Mouse (Mus musculus) granulocyte monocyte progenitor cell, adult 5-6 weeks (primary cell): ENCODE measurements at regions not wholly inside any gene's neighbourhood (a gene's known extent, or its start where the extent isn't known, plus 50 kb on each side); places are given as distances from the start of the nearest gene placed in this dataset.

Experiments
- ATAC-seq: replicated peaks from 2 replicates; pipeline ENCODE4 v1.8.0; 2016; ENCODE audit warnings: mild to moderate bottlenecking, moderate TSS enrichment, inconsistent platforms; ENCODE audit not compliant: poor library complexity, severe bottlenecking

GRCm38 (mm10) chr17:63003911-63004310 lies 122.8 kb upstream of the Efna5 start:
- ATAC-seq, result no peak

GRCm38 (mm10) chr17:63002729-63003128 lies 121.6 kb upstream of the Efna5 start:
- peak; percentile 69 for ATAC-seq

DNA sequence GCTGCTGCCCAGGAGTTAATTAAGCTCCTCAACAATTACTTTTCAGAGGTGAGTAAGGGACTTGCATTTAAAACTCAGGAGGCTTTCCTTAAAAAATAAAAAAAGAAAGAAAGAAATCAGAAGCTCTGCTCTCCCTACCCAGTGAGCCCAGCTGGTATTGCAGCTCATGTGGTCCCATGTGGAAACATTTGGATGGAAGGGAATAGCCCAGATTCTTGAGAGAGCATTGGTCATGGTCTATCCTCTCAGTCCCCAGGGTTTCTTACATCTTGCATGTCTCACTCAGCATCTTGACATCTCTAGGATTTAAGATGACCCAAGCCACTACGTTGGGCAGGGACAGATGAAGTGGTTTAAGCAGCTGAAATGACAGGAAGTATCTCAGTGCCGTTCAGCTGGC lies 120.8 kb upstream of the Efna5 start:
- ATAC-seq, result peak; percentile 24

GRCm38 (mm10) chr17:62997691-62998090 lies 116.6 kb upstream of the Efna5 start:
- peak; percentile 66 for ATAC-seq

DNA sequence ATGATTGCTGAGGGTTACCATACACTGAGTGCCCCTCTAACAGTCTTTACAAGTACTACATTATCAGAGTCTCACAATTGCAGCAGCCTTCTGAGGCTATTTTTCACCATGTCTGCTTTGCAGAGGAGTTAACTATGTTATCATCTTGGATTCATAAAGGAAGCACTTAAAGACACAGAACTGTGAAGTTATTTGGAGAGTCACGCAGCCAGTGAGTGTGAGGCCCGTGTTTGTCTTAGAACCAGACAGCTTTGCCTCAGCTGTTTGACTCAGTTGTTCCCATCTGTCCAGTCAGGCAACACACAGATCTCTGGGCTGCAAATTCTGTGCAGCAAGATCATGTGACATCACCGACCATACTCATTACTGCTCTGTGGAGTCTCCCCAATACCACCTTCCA lies 114.2 kb upstream of the Efna5 start:
- no peak for ATAC-seq

- ATAC-seq, result peak; percentile 69
These were observed 111.9 kb upstream of the Efna5 start for GRCm38 (mm10) chr17:62992977-62993376.

- ATAC-seq, result peak; percentile 68
These were observed 105.2 kb upstream of the Efna5 start for GRCm38 (mm10) chr17:62986304-62986703.

GRCm38 (mm10) chr17:62980337-62980736 lies 99.2 kb upstream of the Efna5 start:
- ATAC-seq, result no peak

DNA sequence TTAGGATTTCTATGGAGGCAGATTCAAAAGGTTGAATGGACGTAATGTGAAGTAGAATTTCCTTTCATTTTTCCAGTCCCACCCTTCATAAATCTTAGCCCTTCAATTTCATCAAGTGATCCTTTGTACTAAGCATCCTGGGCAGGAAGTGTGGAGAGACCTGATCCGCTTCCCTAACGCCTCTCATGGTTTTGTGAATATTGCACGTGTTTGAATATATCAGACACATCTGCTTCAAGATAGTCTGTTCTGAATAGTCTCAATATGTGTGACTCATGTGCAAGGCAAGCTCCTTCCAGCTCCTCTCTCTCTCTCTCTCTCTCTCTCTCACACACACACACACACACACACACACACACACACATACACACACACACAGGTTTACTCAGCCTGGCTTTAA lies 96.4 kb upstream of the Efna5 start:
- ATAC-seq, result no peak

DNA sequence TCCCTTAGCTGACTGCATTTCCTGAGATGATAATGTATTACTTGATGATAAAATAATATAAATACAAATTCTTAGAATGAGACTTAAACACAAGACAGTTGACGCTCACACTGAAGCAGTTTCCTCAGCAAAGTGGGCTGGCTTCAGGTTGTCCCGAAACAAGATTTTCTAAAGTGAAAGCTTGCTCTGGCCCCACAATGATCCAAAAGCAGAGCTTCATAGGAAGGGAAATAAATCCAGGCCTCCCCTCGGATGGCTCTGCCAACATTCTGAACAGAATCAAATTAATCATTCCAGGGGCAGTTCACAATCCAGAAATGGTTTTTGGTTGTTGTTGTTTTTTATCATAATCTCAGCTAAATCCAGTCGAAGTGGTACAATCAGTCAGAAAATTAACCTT lies 96.0 kb upstream of the Efna5 start:
- no peak for ATAC-seq

GRCm38 (mm10) chr17:62974627-62975279 lies 93.6 kb upstream of the Efna5 start:
- no peak for ATAC-seq

- no peak for ATAC-seq
These were observed 87.9 kb upstream of the Efna5 start for GRCm38 (mm10) chr17:62969025-62969424.

DNA sequence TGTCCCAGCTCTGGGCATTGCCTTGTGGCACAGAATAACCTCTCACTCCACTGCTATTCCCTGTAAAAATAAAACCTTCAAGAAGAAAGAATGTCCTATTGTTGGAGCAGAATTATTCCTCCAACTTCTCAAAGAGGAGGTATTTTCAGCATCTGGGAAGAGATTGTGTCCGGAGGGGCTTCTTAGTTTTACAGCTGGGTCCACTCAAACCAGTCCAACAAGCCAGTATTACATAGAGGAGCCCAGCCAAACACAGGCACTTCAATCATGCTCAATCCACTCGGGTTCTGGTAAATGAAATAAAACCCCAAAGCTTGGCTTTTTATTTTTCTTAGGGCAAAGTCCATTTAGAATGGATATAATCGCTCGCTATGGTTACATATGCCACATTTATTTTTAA lies 82.7 kb upstream of the Efna5 start:
- no peak for ATAC-seq

DNA sequence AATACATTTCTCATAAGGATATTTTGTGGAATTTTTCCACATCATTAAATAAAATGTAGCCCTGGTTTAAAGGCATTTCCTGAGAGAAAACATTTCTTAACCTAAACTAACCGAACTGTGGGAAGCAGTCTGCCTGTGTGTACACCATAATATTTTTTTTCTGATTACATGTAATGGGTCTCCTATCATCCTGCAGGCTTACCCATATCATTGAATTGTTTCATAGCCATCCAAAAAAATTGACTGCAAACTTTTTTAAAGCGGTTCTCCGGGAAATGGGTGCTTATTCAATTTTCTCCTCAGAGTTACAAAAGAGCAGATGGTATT lies 81.1 kb upstream of the Efna5 start:
- ATAC-seq, result no peak

GRCm38 (mm10) chr17:62961596-62962291 lies 80.6 kb upstream of the Efna5 start:
- ATAC-seq, result no peak

GRCm38 (mm10) chr17:62959146-62959545 lies 78.0 kb upstream of the Efna5 start:
- ATAC-seq, result no peak

DNA sequence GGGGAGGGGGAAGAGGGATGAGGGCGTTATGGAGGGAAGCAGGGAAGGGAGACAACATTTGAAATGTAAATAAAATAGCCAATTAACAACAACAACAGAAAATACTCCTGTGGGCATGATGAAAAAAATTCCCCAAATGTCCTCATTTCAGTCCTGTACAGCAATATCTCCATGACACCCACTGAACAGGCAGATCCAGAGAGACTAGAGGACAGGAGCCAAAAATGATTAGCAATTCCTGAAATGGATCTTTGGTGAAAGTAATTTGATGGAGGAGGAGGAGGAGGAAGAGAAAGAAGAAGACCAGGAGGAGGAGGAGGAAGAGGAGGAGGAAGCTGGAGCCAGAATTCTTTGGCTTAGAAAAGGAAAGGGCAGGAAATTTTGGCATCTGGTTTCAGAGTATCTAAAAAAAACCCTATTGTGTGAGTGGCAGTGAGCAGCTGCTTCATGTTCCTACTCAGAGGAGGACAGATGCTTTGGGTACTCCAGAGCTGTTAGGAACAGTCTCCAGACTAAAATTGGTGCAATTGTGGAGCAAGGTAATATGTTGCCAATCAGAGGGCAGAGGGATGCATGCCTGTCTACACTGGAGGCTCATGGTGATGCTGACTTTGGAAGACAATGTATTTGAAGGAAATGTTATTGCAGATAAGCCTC lies 66.5 kb upstream of the Efna5 start:
- no peak for ATAC-seq

DNA sequence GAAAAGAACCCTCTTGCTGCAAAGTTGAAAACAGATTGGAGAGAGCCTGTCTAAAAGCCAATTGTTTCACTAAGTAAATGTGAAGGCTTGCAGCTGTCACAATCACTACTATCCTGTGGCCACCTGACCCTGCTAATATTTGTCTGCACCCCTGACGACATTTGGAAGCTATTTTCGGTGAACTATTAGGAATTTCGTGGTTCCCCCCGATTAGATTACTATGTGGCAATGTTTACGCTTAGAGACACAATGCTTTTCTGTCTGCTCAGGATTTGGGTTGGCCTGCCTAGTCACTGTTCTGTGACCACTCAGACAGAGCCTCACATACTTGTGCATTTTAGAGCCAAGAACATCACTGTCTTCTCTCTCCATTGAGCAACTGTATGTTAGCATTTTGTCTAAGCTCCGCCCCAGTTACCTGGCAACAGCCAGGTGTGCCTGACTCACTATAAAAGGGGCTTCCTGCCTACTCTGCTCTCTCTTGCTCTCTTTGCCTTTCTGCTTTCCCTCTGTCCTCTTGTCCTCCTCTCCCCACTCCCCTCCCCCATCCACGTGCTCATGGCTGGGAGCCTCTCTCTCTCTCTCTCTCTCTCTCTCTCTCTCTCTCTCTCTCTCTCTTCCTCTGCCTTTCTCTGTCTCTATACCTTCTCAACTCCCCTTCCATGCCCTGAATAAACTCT lies 59.6 kb upstream of the Efna5 start:
- no peak for ATAC-seq

- no peak for ATAC-seq
These were observed 58.9 kb upstream of the Efna5 start for GRCm38 (mm10) chr17:62939930-62940572.

DNA sequence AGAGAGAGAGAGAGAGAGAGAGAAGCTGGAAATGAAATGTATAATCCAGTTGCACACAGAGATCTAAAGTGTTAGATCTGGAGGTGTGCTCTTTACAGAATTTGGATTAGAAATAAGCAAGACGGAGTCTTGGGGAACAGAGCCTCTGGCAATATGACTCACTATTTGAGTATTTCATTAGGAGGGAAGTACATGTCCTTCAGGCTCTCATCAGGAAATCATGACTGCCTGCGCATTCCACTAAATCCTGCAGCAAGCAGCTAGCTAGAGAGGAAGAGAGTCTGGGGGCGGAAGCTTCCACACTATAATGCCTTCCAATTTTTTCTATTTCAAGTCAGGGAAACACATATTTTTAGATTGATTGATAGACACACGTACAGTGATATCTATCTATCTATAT lies 58.1 kb upstream of the Efna5 start:
- no peak for ATAC-seq
